Mouse (Mus musculus): Measurements from ENCODE around the gene Arrdc2. TPM values are rescaled to one million over a fixed set of nuclear protein-coding genes. Genes with fewer than 3 reads are reported as not detected.

Arrdc2 gene
- polyA plus RNA-seq, 1 experiment from 2014 or later: 6.7 TPM

- no peaks in the 10 kb centered on the region for H3K9me3 ChIP-seq (replicated peaks; ENCODE audit: control insufficient read depth, low read length, poor library complexity, severe bottlenecking)
- no peak overlapping the region for H3K4me2 ChIP-seq (ENCODE audit: low read length)
- WGBS: 84% methylated on average over 7 of the region's 7 CpGs
- peak overlapping the region; percentile 97 for H3K27ac ChIP-seq (ENCODE audit: low read length)
- ATAC-seq: no peak
- 0 out of 2 replicates have a peak, but pooled peaks cover 7% of the 10 kb centered on the region for H3K36me3 ChIP-seq (ENCODE audit: control insufficient read depth, insufficient read depth, low read length)
- H3K27me3 ChIP-seq (ENCODE audit: control insufficient read depth, insufficient read depth, low read depth, low read length): no peaks in the 10 kb centered on the region
- peaks cover 45% of the 10 kb centered on the region for H3K4me1 ChIP-seq (ENCODE audit: control insufficient read depth, insufficient read depth, low read length)
- peak overlapping the region; percentile 64; the same call in 1 of the 2 replicates for H3K9ac ChIP-seq (ENCODE audit: low read depth, low read length)
- H3K4me3 ChIP-seq (ENCODE audit: low read depth, low read length): no peak overlapping the region
Measured at GRCm38 (mm10) chr8:70866566-70866965, 27.0 kb upstream of the Arrdc2 start.

- Histone ChIP-seq H3K4me1 (ENCODE audit: control insufficient read depth, insufficient read depth, low read length) (peaks cover 45% of the 10 kb centered on the region), H3K9ac (ENCODE audit: low read depth, low read length) (peak overlapping the region; percentile 64), H3K27me3 (ENCODE audit: control insufficient read depth, insufficient read depth, low read depth, low read length) (no peaks in the 10 kb centered on the region), H3K9me3 (replicated peaks; ENCODE audit: control insufficient read depth, low read length, poor library complexity, severe bottlenecking) (no peaks in the 10 kb centered on the region), H3K4me2 (ENCODE audit: low read length) (peak overlapping the region; percentile 94), H3K4me3 (ENCODE audit: low read depth, low read length) (peak overlapping the region; percentile 56), H3K36me3 (ENCODE audit: control insufficient read depth, insufficient read depth, low read length) (0 out of 2 replicates have a peak, but pooled peaks cover 7% of the 10 kb centered on the region), H3K27ac (ENCODE audit: low read length) (peak overlapping the region; percentile 97)
- peak; percentile 12 for ATAC-seq
- 7% methylated on average over 12 of the region's 12 CpGs for WGBS
Measured at GRCm38 (mm10) chr8:70866001-70866520, 26.5 kb upstream of the Arrdc2 start.

GRCm38 (mm10) chr8:70865350-70866000, 26.0 kb upstream of the Arrdc2 start:
- no peaks in the 10 kb centered on the region for H3K27me3 ChIP-seq (ENCODE audit: control insufficient read depth, insufficient read depth, low read depth, low read length)
- H3K27ac ChIP-seq (ENCODE audit: low read length): peak overlapping the region; percentile 97
- H3K9ac ChIP-seq (ENCODE audit: low read depth, low read length): peak overlapping the region; percentile 64
- H3K36me3 ChIP-seq (ENCODE audit: control insufficient read depth, insufficient read depth, low read length): 0 out of 2 replicates have a peak, but pooled peaks cover 7% of the 10 kb centered on the region
- 1% methylated on average over 45 of the region's 46 CpGs for WGBS
- peak overlapping the region; percentile 94 for H3K4me2 ChIP-seq (ENCODE audit: low read length)
- H3K9me3 ChIP-seq (replicated peaks; ENCODE audit: control insufficient read depth, low read length, poor library complexity, severe bottlenecking): no peaks in the 10 kb centered on the region
- peaks cover 45% of the 10 kb centered on the region for H3K4me1 ChIP-seq (ENCODE audit: control insufficient read depth, insufficient read depth, low read length)
- peak overlapping the region; percentile 56 for H3K4me3 ChIP-seq (ENCODE audit: low read depth, low read length)
- ATAC-seq: peak; percentile 83

GRCm38 (mm10) chr8:70864712-70865221, 25.2 kb upstream of the Arrdc2 start:
- Histone ChIP-seq H3K27me3 (ENCODE audit: control insufficient read depth, insufficient read depth, low read depth, low read length) (no peaks in the 10 kb centered on the region), H3K4me1 (ENCODE audit: control insufficient read depth, insufficient read depth, low read length) (peaks cover 44% of the 10 kb centered on the region), H3K27ac (ENCODE audit: low read length) (peak overlapping the region; percentile 97), H3K36me3 (ENCODE audit: control insufficient read depth, insufficient read depth, low read length) (0 out of 2 replicates have a peak, but pooled peaks cover 7% of the 10 kb centered on the region), H3K4me2 (ENCODE audit: low read length) (peak overlapping the region; percentile 94), H3K9me3 (replicated peaks; ENCODE audit: control insufficient read depth, low read length, poor library complexity, severe bottlenecking) (no peaks in the 10 kb centered on the region), H3K4me3 (ENCODE audit: low read depth, low read length) (peak overlapping the region; percentile 56), H3K9ac (ENCODE audit: low read depth, low read length) (peak overlapping the region; percentile 64)
- ATAC-seq: peak; percentile 37
- under 1% methylated on average over 24 of the region's 24 CpGs for WGBS

- Histone ChIP-seq H3K27ac (ENCODE audit: low read length) (peak overlapping the region; percentile 97), H3K27me3 (ENCODE audit: control insufficient read depth, insufficient read depth, low read depth, low read length) (no peaks in the 10 kb centered on the region), H3K4me3 (ENCODE audit: low read depth, low read length) (peak overlapping the region; percentile 56), H3K36me3 (ENCODE audit: control insufficient read depth, insufficient read depth, low read length) (0 out of 2 replicates have a peak, but pooled peaks cover 7% of the 10 kb centered on the region), H3K4me2 (ENCODE audit: low read length) (peak overlapping the region; percentile 94), H3K4me1 (ENCODE audit: control insufficient read depth, insufficient read depth, low read length) (peaks cover 40% of the 10 kb centered on the region), H3K9ac (ENCODE audit: low read depth, low read length) (peak overlapping the region; percentile 64), H3K9me3 (replicated peaks; ENCODE audit: control insufficient read depth, low read length, poor library complexity, severe bottlenecking) (no peaks in the 10 kb centered on the region)
- 1% methylated on average over 46 of the region's 46 CpGs for WGBS
- ATAC-seq: no peak
Measured at GRCm38 (mm10) chr8:70863956-70864711, 24.6 kb upstream of the Arrdc2 start.

GRCm38 (mm10) chr8:70862824-70863641, 23.5 kb upstream of the Arrdc2 start, which contains the start of gene Kcnn1:
TSS of gene Kcnn1 (minus strand) at chr8:70863258.
- peak within 1 kb of the TSS; percentile 56 for H3K4me3 ChIP-seq (ENCODE audit: low read depth, low read length)
- H3K9me3 ChIP-seq (replicated peaks; ENCODE audit: control insufficient read depth, low read length, poor library complexity, severe bottlenecking): no peaks in the 10 kb centered on the region
- peak within 1 kb of the TSS; percentile 64 for H3K9ac ChIP-seq (ENCODE audit: low read depth, low read length)
- peaks cover 33% of the 10 kb centered on the region for H3K4me1 ChIP-seq (ENCODE audit: control insufficient read depth, insufficient read depth, low read length)
- H3K27me3 ChIP-seq (ENCODE audit: control insufficient read depth, insufficient read depth, low read depth, low read length): no peaks in the 10 kb centered on the region
- under 1% methylated on average over 55 of the region's 55 CpGs for WGBS
- 0 out of 2 replicates have a peak, but pooled peaks cover 5% of the 10 kb centered on the region for H3K36me3 ChIP-seq (ENCODE audit: control insufficient read depth, insufficient read depth, low read length)
- no peak for ATAC-seq
- H3K4me2 ChIP-seq (ENCODE audit: low read length): peak within 1 kb of the TSS; percentile 94
- peak within 1 kb of the TSS; percentile 97 for H3K27ac ChIP-seq (ENCODE audit: low read length)

- Histone ChIP-seq H3K4me3 (ENCODE audit: low read depth, low read length) (no peak overlapping the region), H3K9ac (ENCODE audit: low read depth, low read length) (0 out of 2 replicates have a peak overlapping the region, but pooled peaks have one; percentile 16), H3K4me1 (ENCODE audit: control insufficient read depth, insufficient read depth, low read length) (peaks cover 23% of the 10 kb centered on the region), H3K9me3 (replicated peaks; ENCODE audit: control insufficient read depth, low read length, poor library complexity, severe bottlenecking) (no peaks in the 10 kb centered on the region), H3K27ac (ENCODE audit: low read length) (no peak overlapping the region), H3K4me2 (ENCODE audit: low read length) (peak overlapping the region; percentile 89; the same call in 1 of the 2 replicates), H3K36me3 (ENCODE audit: control insufficient read depth, insufficient read depth, low read length) (no peaks in the 10 kb centered on the region), H3K27me3 (ENCODE audit: control insufficient read depth, insufficient read depth, low read depth, low read length) (no peaks in the 10 kb centered on the region)
- no peak for ATAC-seq
- 7% methylated on average over 4 of the region's 4 CpGs for WGBS
Measured at GRCm38 (mm10) chr8:70857516-70857915, 18.0 kb upstream of the Arrdc2 start.

GRCm38 (mm10) chr8:70856541-70857197, 17.1 kb upstream of the Arrdc2 start:
- peak overlapping the region; percentile 89 for H3K4me2 ChIP-seq (ENCODE audit: low read length)
- 6% methylated on average over 31 of the region's 33 CpGs for WGBS
- H3K9ac ChIP-seq (ENCODE audit: low read depth, low read length): peak overlapping the region; percentile 82
- H3K9me3 ChIP-seq (replicated peaks; ENCODE audit: control insufficient read depth, low read length, poor library complexity, severe bottlenecking): no peaks in the 10 kb centered on the region
- peaks cover 18% of the 10 kb centered on the region for H3K4me1 ChIP-seq (ENCODE audit: control insufficient read depth, insufficient read depth, low read length)
- H3K27me3 ChIP-seq (ENCODE audit: control insufficient read depth, insufficient read depth, low read depth, low read length): no peaks in the 10 kb centered on the region
- no peak overlapping the region for H3K27ac ChIP-seq (ENCODE audit: low read length)
- peak; percentile 74 for ATAC-seq
- H3K4me3 ChIP-seq (ENCODE audit: low read depth, low read length): peak overlapping the region; percentile 58
- H3K36me3 ChIP-seq (ENCODE audit: control insufficient read depth, insufficient read depth, low read length): 0 out of 2 replicates have a peak, but pooled peaks cover 3% of the 10 kb centered on the region

All from midbrain, embryonic 16.5 days (tissue).